Mouse (Mus musculus): ENCODE data around the gene Nuf2. TPM values are rescaled to one million over a fixed set of nuclear protein-coding genes. Genes with fewer than 3 reads are reported as not detected.
"Not testable (repeated sequence)": the region's sequence is repeated elsewhere in the genome, so short reads cannot be mapped to it uniquely, and the experiment has no call there.

The Nuf2 gene
- polyA plus RNA-seq, 1 experiment from 2014 or later = 69.7 TPM

DNA sequence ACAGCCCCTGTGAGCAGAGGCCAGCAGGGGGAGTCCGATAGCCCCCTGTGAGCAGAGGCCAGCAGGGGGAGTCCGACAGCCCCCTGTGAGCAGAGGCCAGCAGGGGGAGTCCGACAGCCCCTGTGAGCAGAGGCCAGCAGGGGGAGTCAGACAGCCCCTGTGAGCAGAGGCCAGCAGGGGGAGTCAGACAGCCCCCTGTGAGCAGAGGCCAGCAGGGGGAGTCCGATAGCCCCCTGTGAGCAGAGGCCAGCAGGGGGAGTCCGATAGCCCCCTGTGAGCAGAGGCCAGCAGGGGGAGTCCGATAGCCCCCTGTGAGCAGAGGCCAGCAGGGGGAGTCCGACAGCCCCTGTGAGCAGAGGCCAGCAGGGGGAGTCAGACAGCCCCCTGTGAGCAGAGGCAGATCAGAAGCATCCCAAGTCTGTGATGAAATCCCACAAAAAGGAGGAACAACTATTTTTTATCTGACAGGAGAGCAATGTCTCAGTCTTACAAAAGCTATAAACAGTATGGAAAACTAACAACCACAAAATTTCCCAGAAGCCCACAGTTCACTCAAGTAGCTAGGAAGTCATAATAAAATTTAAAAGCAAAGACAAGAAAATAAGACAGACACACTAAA is 13.3 kb downstream of the Nuf2 start:
- not testable (repeated sequence) for ATAC-seq (ENCODE audit: low FRiP score, low read depth)
- peaks cover 53% of the 10 kb centered on the region for H3K36me3 ChIP-seq
- 96% methylated on average over 7 of the region's 7 CpGs for WGBS

DNA sequence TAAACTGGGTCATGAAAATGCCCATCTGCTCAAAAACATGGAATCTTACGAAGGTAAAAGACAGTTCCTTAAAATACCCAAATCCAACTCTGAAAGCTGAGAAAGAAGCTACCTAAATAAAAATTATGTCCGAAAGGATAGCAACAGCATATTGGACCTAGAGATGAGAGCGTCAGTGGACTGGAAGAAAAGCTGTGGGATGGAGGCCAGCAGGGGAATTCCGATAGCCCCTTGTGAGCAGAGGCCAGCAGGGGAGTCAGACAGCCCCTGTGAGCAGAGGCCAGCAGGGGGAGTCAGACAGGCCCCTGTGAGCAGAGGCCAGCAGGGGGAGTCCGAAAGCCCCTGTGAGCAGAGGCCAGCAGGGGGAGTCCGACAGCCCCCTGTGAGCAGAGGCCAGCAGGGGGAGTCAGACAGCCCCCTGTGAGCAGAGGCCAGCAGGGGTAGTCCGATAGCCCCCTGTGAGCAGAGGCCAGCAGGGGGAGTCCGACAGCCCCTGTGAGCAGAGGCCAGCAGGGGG is 13.8 kb downstream of the Nuf2 start:
- H3K36me3 ChIP-seq = peaks cover 52% of the 10 kb centered on the region
- no peak overlapping the region for H3K9ac ChIP-seq (replicated peaks)
- ATAC-seq (ENCODE audit: low FRiP score, low read depth) = no peak
- no peak overlapping the region for H3K4me3 ChIP-seq
- no peak overlapping the region for H3K27ac ChIP-seq (replicated peaks)
- H3K4me1 ChIP-seq = no peaks in the 10 kb centered on the region
- 92% methylated on average over 8 of the region's 8 CpGs for WGBS
- H3K9me3 ChIP-seq = no peaks in the 10 kb centered on the region
- H3K4me2 ChIP-seq (replicated peaks) = no peak overlapping the region
- no peaks in the 10 kb centered on the region for H3K27me3 ChIP-seq

More for the DNA sequence above, 13.3 kb downstream of the Nuf2 start:
- H3K4me3 ChIP-seq; H3K4me1 ChIP-seq; H3K27ac ChIP-seq (replicated peaks); H3K9me3 ChIP-seq; H3K27me3 ChIP-seq; H3K4me2 ChIP-seq (replicated peaks); H3K9ac ChIP-seq (replicated peaks): not testable (repeated sequence)

DNA sequence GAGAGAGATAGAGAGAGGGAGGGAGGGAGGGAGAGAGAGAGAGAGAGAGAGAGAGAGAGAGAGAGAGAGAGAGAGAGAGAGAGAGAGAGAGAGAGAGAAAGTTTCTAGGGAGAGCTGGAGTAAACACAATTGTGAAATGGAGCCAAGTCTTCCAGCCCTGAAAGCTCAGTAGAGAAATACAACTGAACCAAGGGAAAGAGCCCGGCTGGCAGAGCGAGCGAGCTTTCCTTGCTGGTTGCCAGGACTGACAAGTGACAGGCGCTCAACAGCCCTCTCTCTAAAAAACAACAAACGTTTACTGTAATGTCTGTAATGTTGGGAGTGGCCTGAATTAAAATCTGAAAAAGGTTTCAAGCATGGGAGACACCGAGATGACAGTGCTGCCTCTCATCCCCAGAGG is 24.9 kb downstream of the Nuf2 start:
- H3K4me2 ChIP-seq (replicated peaks) = no peak overlapping the region
- ATAC-seq (ENCODE audit: low FRiP score, low read depth) = no peak
- no peaks in the 10 kb centered on the region for H3K4me1 ChIP-seq
- 91% methylated on average over 6 of the region's 6 CpGs for WGBS
- no peak overlapping the region for H3K27ac ChIP-seq (replicated peaks)
- no peak overlapping the region for H3K4me3 ChIP-seq
- H3K9me3 ChIP-seq = no peaks in the 10 kb centered on the region
- H3K9ac ChIP-seq (replicated peaks) = no peak overlapping the region
- H3K27me3 ChIP-seq = no peaks in the 10 kb centered on the region
- peaks cover 78% of the 10 kb centered on the region for H3K36me3 ChIP-seq

DNA sequence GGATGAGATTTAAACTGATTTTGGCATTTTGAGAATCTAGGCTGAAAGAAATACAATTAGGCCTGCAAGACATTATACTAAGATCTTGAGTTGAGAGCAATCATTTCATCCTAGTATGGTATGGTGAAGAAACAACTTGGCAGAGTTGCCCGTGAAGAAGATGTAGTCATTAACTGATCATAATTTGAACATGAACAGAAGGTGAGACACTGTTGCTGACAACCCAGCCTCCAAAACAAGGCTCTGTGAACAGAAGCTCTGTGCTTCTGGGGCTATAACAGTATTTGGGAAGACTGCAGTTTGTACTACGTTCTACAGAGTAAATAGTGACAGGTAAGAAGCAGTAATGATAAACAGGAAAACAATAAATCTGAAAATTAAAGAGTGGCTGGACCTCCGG is 28.4 kb downstream of the Nuf2 start:
- no peaks in the 10 kb centered on the region for H3K27me3 ChIP-seq
- H3K4me2 ChIP-seq (replicated peaks) = no peak overlapping the region
- H3K36me3 ChIP-seq = peaks cover 81% of the 10 kb centered on the region
- H3K4me3 ChIP-seq = no peak overlapping the region
- no peak overlapping the region for H3K27ac ChIP-seq (replicated peaks)
- 95% methylated on average over 3 of the region's 3 CpGs for WGBS
- H3K9me3 ChIP-seq = no peaks in the 10 kb centered on the region
- ATAC-seq (ENCODE audit: low FRiP score, low read depth) = no peak
- no peak overlapping the region for H3K9ac ChIP-seq (replicated peaks)
- no peaks in the 10 kb centered on the region for H3K4me1 ChIP-seq

DNA sequence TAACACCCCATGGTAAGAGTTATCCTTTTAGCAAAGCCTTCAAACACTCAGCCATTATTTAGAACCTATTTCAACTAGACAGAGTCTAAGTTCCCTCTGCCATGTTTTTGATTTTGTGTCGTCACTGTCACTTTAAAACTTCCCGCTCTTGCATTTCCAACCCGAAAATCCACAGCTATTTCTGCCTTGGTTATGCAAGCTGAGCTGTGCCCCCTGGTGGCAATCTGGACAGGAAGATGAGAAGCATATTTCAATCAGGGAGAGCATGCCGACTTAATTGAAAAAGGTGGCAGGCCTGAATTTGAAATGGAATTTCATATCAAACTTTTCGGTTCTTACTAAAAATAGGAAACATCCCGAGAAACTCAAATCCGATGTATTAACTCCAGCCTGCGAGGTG is 35.6 kb downstream of the Nuf2 start:
- no peak overlapping the region for H3K9ac ChIP-seq (replicated peaks)
- H3K9me3 ChIP-seq = no peaks in the 10 kb centered on the region
- no peak overlapping the region for H3K27ac ChIP-seq (replicated peaks)
- H3K4me2 ChIP-seq (replicated peaks) = no peak overlapping the region
- no peak for ATAC-seq (ENCODE audit: low FRiP score, low read depth)
- peaks cover 29% of the 10 kb centered on the region for H3K36me3 ChIP-seq
- H3K4me3 ChIP-seq = no peak overlapping the region
- H3K4me1 ChIP-seq = no peaks in the 10 kb centered on the region
- WGBS = 74% methylated on average over 8 of the region's 8 CpGs
- H3K27me3 ChIP-seq = no peaks in the 10 kb centered on the region

DNA sequence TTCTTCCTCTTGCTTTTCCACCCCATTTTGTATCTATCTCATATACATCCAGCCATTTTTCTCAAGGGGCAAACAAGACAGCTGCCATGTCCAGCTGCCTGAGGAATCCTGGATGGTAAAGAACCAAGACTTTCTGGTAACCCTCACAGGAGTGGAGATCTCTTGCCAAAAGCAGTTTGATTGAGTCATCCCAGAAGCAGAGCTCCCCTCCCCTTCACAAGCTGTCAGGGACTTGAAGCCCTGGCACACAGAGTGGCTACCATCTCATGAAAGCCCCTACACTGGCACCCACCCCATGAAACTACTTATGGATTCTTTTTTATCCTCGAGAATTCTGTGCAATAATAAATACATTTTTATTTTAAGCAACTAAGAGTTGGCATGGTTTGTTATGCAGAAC is 39.7 kb downstream of the Nuf2 start:
- H3K9ac ChIP-seq (replicated peaks) = no peak overlapping the region
- no peak overlapping the region for H3K4me3 ChIP-seq
- no peaks in the 10 kb centered on the region for H3K27me3 ChIP-seq
- ATAC-seq (ENCODE audit: low FRiP score, low read depth) = no peak
- H3K4me1 ChIP-seq = no peaks in the 10 kb centered on the region
- H3K27ac ChIP-seq (replicated peaks) = no peak overlapping the region
- H3K4me2 ChIP-seq (replicated peaks) = no peak overlapping the region
- H3K9me3 ChIP-seq = no peaks in the 10 kb centered on the region
- WGBS = 70% methylated on average over 1 of the region's 1 CpGs
- 0 out of 2 replicates have a peak, but pooled peaks cover 1% of the 10 kb centered on the region for H3K36me3 ChIP-seq

DNA sequence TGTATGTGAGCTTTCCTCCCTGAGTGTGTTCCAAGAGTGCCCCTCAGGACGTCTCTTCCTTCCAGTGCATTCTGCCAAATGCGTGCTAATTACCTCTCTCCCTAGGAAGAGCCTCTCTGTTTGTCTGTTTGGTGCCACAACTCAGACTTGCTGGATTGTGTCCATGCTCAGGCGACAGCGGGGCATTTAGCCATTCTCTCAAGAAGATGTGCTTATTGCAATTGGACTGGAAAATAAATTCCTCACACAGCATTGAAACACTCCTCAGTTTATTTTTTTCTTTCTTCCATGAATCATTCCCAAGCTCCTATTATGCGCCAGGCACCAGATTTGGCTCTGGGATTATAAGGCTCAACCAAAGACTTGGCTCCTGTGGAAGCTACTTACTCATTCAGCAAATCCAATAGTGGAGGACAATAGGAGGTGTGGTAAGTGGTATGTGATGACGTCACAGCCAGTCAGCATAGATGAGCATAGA is 45.8 kb downstream of the Nuf2 start:
- Histone ChIP-seq H3K4me1 (peaks cover 6% of the 10 kb centered on the region; the same call in 1 of the 2 replicates), H3K4me3 (no peak overlapping the region), H3K4me2 (replicated peaks) (no peak overlapping the region), H3K27ac (replicated peaks) (no peak overlapping the region), H3K9ac (replicated peaks) (no peak overlapping the region), H3K9me3 (no peaks in the 10 kb centered on the region), H3K36me3 (no peaks in the 10 kb centered on the region), H3K27me3 (no peaks in the 10 kb centered on the region)
- 55% methylated on average over 6 of the region's 6 CpGs for WGBS
- ATAC-seq (ENCODE audit: low FRiP score, low read depth) = no peak

DNA sequence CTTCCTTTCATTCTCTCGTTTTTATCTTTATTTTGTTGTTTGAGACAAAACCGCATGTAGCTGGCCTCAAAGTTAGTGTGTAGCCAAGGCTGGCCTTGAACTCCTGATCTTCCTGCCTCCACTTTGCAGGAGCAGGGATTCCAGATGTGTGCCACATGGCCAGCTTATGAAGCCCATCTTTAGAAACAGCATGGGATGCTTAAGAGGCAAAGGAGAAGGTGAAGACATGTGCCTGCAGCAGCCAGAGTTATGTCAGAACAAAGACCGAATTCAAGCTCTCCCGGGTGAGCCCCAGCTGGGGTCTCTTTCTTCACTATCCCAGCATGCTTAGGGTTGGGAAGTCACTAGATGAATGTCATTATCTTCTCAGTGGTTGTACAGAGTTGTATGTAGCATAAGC is 46.7 kb downstream of the Nuf2 start:
- H3K36me3 ChIP-seq = no peaks in the 10 kb centered on the region
- no peak overlapping the region for H3K4me3 ChIP-seq
- H3K4me1 ChIP-seq = peaks cover 6% of the 10 kb centered on the region; the same call in 1 of the 2 replicates
- H3K9me3 ChIP-seq = no peaks in the 10 kb centered on the region
- no peaks in the 10 kb centered on the region for H3K27me3 ChIP-seq
- no peak for ATAC-seq (ENCODE audit: low FRiP score, low read depth)
- H3K4me2 ChIP-seq (replicated peaks) = no peak overlapping the region
- no peak overlapping the region for H3K9ac ChIP-seq (replicated peaks)
- 72% methylated on average over 4 of the region's 4 CpGs for WGBS
- H3K27ac ChIP-seq (replicated peaks) = no peak overlapping the region

DNA sequence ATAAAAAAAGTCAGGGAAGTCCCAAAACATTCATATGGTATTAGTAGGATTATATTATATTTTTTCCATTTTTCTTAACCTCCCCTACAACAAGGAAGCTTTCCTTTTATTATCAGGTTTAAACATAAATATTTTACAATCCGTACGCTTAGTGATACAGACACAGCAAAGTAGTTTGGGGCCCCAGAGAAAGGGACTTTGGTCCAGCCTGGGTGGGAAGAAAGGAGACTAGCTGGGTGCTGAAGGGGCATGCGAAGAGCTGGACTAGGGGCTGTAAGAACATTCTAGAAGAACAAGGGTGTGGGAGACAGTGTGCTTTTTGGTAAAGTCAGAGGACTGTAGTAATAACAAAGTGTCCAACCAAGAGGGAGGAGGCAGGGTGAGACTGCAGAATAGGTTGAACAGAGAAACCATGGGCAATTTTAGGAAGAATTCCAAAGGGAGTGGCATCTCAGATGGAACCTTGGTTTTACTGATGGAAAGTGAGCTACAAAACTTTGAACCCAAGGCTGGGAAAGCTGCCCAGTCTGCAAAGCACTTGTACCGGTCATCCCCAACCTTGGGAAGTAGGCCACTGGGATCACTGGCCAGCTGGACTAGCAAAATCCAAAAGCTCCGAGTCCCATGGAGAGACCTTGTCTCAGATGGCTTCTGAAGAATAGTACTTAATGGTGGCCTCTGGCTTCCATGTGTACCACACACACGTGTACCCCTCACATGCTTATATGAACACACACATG is 48.5 kb downstream of the Nuf2 start:
- no peak overlapping the region for H3K27ac ChIP-seq (replicated peaks)
- no peak for ATAC-seq (ENCODE audit: low FRiP score, low read depth)
- WGBS = 92% methylated on average over 6 of the region's 6 CpGs
- H3K27me3 ChIP-seq = no peaks in the 10 kb centered on the region
- H3K9ac ChIP-seq (replicated peaks) = no peak overlapping the region
- H3K36me3 ChIP-seq = no peaks in the 10 kb centered on the region
- H3K4me3 ChIP-seq = no peak overlapping the region
- H3K9me3 ChIP-seq = no peaks in the 10 kb centered on the region
- peaks cover 6% of the 10 kb centered on the region; the same call in 1 of the 2 replicates for H3K4me1 ChIP-seq
- no peak overlapping the region for H3K4me2 ChIP-seq (replicated peaks)

DNA sequence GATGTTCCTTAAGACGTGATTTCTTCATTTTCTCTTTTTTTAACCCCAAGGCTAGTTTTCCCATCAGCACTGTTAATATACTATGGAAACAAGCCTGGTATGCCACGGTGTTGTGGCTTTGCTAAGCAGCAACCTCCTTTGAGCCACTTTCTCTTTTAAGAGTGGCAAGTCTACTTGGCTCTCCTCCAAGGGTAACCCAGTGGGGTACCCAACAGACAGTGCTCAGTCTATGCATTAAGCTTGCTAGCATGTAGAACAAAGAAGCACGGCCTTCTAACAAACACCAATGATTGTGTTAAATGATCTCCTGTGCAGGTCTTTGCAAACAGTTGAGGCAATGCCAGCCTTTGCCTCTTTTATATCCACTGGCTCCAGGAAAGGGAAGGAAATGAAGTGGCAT is 60.1 kb downstream of the Nuf2 start:
- no peak for ATAC-seq (ENCODE audit: low FRiP score, low read depth)
- Histone ChIP-seq H3K27ac (replicated peaks) (no peak overlapping the region), H3K36me3 (no peaks in the 10 kb centered on the region), H3K27me3 (no peaks in the 10 kb centered on the region), H3K4me1 (0 out of 2 replicates have a peak, but pooled peaks cover 4% of the 10 kb centered on the region), H3K4me2 (replicated peaks) (no peak overlapping the region), H3K4me3 (no peak overlapping the region), H3K9ac (replicated peaks) (no peak overlapping the region), H3K9me3 (no peaks in the 10 kb centered on the region)
- 73% methylated on average over 3 of the region's 3 CpGs for WGBS

DNA sequence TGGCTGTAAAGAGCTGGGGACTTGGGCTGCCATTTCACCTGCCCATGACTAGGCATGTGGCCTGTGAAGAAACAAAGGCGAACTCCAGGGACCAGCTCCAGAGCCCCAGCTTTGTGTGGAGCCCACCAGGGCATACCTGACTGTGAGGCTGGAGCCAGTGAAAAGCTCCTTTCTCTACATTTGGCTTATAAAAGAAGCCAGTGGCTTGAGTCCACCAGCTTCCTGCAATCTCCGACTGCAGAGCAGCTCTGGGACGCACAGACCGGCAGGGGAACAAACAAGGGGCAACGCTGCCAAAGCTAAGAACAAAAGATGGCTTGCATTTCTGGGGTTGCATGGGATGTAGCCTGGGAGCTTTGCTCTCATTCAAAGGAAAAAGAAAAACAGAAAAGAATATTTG is 63.5 kb downstream of the Nuf2 start:
- H3K27ac ChIP-seq (replicated peaks) = no peak overlapping the region
- no peak for ATAC-seq (ENCODE audit: low FRiP score, low read depth)
- no peaks in the 10 kb centered on the region for H3K36me3 ChIP-seq
- H3K9ac ChIP-seq (replicated peaks) = no peak overlapping the region
- H3K27me3 ChIP-seq = no peaks in the 10 kb centered on the region
- H3K4me3 ChIP-seq = no peak overlapping the region
- 50% methylated on average over 5 of the region's 5 CpGs for WGBS
- H3K4me1 ChIP-seq = 0 out of 2 replicates have a peak, but pooled peaks cover 4% of the 10 kb centered on the region
- no peak overlapping the region for H3K4me2 ChIP-seq (replicated peaks)
- no peaks in the 10 kb centered on the region for H3K9me3 ChIP-seq

DNA sequence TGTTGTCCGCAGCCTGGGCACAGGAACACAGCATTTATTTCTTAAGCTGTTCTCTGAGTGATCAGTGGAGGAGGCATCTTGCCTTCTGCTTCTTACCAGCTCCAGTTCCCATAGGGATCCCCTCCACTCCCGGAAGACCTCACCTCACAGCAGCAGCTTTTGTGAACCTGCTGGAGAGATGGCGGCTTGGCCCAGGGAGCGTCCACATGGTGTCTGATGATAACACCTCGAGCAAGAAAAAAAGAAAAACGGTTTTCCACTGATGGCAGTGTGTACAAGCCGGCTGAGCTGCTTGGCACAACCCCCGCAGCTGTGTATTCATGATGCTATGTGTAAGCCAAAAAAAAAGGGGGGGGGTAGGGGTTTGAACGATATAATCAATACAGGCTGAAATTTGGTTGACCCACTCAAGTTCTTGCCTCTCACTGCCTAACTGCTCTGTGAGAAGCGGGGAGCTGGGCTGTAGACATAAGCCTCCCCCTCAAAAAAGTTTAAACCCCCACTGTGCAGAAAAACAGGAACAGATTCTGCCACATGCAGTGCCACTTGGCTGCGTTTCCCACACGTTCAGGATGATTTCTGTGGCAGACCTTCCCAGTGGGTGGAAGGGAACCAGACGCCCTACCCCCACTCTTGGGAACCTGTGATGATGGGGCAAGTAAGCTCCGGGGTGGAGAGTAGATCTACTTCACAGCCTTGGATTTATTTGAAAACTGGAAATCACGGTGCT is 68.7 kb downstream of the Nuf2 start:
- Histone ChIP-seq H3K4me3 (no peak overlapping the region), H3K4me2 (replicated peaks) (no peak overlapping the region), H3K9ac (replicated peaks) (no peak overlapping the region), H3K27me3 (no peaks in the 10 kb centered on the region), H3K27ac (replicated peaks) (no peak overlapping the region), H3K9me3 (no peaks in the 10 kb centered on the region), H3K36me3 (no peaks in the 10 kb centered on the region), H3K4me1 (peaks cover 7% of the 10 kb centered on the region)
- no peak for ATAC-seq (ENCODE audit: low FRiP score, low read depth)
- 76% methylated on average over 15 of the region's 15 CpGs for WGBS

All from midbrain, embryonic 12.5 days (tissue).